8 mouse cellular contexts compared by ENCODE assay signal in genomic region chr17:24426471-24427169, GRCm38 (mm10). TPM values are rescaled to one million over a fixed set of nuclear protein-coding genes. Genes with fewer than 3 reads are reported as not detected.
A peak's percentile ranks its signal among the peaks of the same experiment; 100 is the strongest.
DNase-seq lines count a peak whose midpoint lies in the region; ATAC-seq and TF ChIP-seq lines count a peak whose summit lies in the region.

TSS of gene Eci1 (plus strand) at chr17:24426641.

- peak; percentile 98 for ATAC-seq in heart, embryonic 15.5 days (replicated peaks; ENCODE audit: insufficient number of reproducible peaks, insufficient read depth, low FRiP score, low read depth)
- ATAC-seq in liver, embryonic 14.5 days (ENCODE audit: insufficient read depth): peak; percentile 96
- ATAC-seq in neural tube, embryonic 11.5 days (ENCODE audit: insufficient read depth, low FRiP score, low TSS enrichment): peak; percentile 99
- ATAC-seq in stomach, postnatal 0 days (ENCODE audit: low FRiP score, low TSS enrichment): peak; percentile 97

- peaks cover 64% of the 10 kb centered on the region for H3K36me3 ChIP-seq in forebrain, embryonic 10.5 days (replicated peaks)
- H3K36me3 ChIP-seq in heart, embryonic 15.5 days: peaks cover 35% of the 10 kb centered on the region
- H3K36me3 ChIP-seq in liver, embryonic 14.5 days (replicated peaks; ENCODE audit: control insufficient read depth, insufficient read depth, low read depth): peaks cover 38% of the 10 kb centered on the region
- H3K36me3 ChIP-seq in neural tube, embryonic 11.5 days (ENCODE audit: control insufficient read depth, insufficient read depth, low read length): peaks cover 16% of the 10 kb centered on the region
- H3K36me3 ChIP-seq in stomach, postnatal 0 days (ENCODE audit: control insufficient read depth, insufficient read depth, low read length): peaks cover 22% of the 10 kb centered on the region

- no peaks in the 10 kb centered on the region for H3K9me3 ChIP-seq in forebrain, embryonic 10.5 days
- H3K9me3 ChIP-seq in heart, embryonic 15.5 days (replicated peaks): no peaks in the 10 kb centered on the region
- no peaks in the 10 kb centered on the region for H3K9me3 ChIP-seq in liver, embryonic 14.5 days (ENCODE audit: control insufficient read depth, low read length)
- H3K9me3 ChIP-seq in neural tube, embryonic 11.5 days (ENCODE audit: control insufficient read depth, low read length): no peaks in the 10 kb centered on the region
- no peaks in the 10 kb centered on the region for H3K9me3 ChIP-seq in stomach, postnatal 0 days (ENCODE audit: control insufficient read depth, low read length)

- H3K9ac ChIP-seq in heart, embryonic 15.5 days: peak within 1 kb of the TSS; percentile 87
- peak within 1 kb of the TSS; percentile 56 for H3K9ac ChIP-seq in liver, embryonic 14.5 days (replicated peaks)
- H3K9ac ChIP-seq in neural tube, embryonic 11.5 days (ENCODE audit: low read length): peak within 1 kb of the TSS; percentile 90
- peak within 1 kb of the TSS; percentile 90 for H3K9ac ChIP-seq in stomach, postnatal 0 days (ENCODE audit: low read length)

- under 1% methylated on average over 48 of the region's 48 CpGs for WGBS in forebrain, embryonic 10.5 days
- under 1% methylated on average over 48 of the region's 48 CpGs for WGBS in heart, embryonic 15.5 days
- WGBS in liver, embryonic 14.5 days (ENCODE audit: insufficient replicate concordance): under 1% methylated on average over 48 of the region's 48 CpGs
- under 1% methylated on average over 48 of the region's 48 CpGs for WGBS in neural tube, embryonic 11.5 days
- 0% methylated on average over 43 of the region's 48 CpGs for WGBS in stomach, postnatal 0 days

- H3K27me3 ChIP-seq in forebrain, embryonic 10.5 days (ENCODE audit: poor library complexity, severe bottlenecking): no peaks in the 10 kb centered on the region
- H3K27me3 ChIP-seq in heart, embryonic 15.5 days: no peaks in the 10 kb centered on the region
- no peaks in the 10 kb centered on the region for H3K27me3 ChIP-seq in liver, embryonic 14.5 days (ENCODE audit: control insufficient read depth, insufficient read depth, low read length)
- no peaks in the 10 kb centered on the region for H3K27me3 ChIP-seq in neural tube, embryonic 11.5 days (ENCODE audit: control insufficient read depth, insufficient read depth, low read length)
- H3K27me3 ChIP-seq in stomach, postnatal 0 days (ENCODE audit: control insufficient read depth, insufficient read depth, low read length): no peaks in the 10 kb centered on the region

- H3K4me2 ChIP-seq in heart, embryonic 15.5 days: peak within 1 kb of the TSS; percentile 72
- H3K4me2 ChIP-seq in liver, embryonic 14.5 days (ENCODE audit: low read depth): peak within 1 kb of the TSS; percentile 95
- H3K4me2 ChIP-seq in neural tube, embryonic 11.5 days (ENCODE audit: low read depth): peak within 1 kb of the TSS; percentile 68
- peak within 1 kb of the TSS; percentile 66 for H3K4me2 ChIP-seq in stomach, postnatal 0 days (replicated peaks; ENCODE audit: low read depth)

- no peak for TF ChIP-seq CTCF in liver, embryonic 14.5 days (IDR thresholded peaks at IDR 0.05; ENCODE audit: low read depth)
- TF ChIP-seq CTCF in stomach, postnatal 0 days (IDR thresholded peaks at IDR 0.05; ENCODE audit: low read depth): no peak

- peak within 1 kb of the TSS; percentile 83 for H3K4me3 ChIP-seq in forebrain, embryonic 10.5 days
- H3K4me3 ChIP-seq in heart, embryonic 15.5 days: peak within 1 kb of the TSS; percentile 68
- H3K4me3 ChIP-seq in liver, embryonic 14.5 days (ENCODE audit: insufficient read depth in 1 of 2, low read depth in 2 of 2, low read length in 2 of 2): peak within 1 kb of the TSS; percentile 61 to 81
- peak within 1 kb of the TSS; percentile 70 for H3K4me3 ChIP-seq in neural tube, embryonic 11.5 days (ENCODE audit: low read depth, low read length)
- peak within 1 kb of the TSS; percentile 66 for H3K4me3 ChIP-seq in stomach, postnatal 0 days (ENCODE audit: low read depth, low read length)

- TF ChIP-seq EP300 in liver, embryonic 14.5 days (IDR thresholded peaks at IDR 0.05; ENCODE audit: low read depth): no peak
- TF ChIP-seq EP300 in stomach, postnatal 0 days (optimal IDR thresholded peaks at IDR 0.05): no peak

- H3K27ac ChIP-seq in forebrain, embryonic 10.5 days: peak within 1 kb of the TSS; percentile 98
- H3K27ac ChIP-seq in heart, embryonic 15.5 days: peak within 1 kb of the TSS; percentile 96
- H3K27ac ChIP-seq in liver, embryonic 14.5 days: peak within 1 kb of the TSS; percentile 32
- peak within 1 kb of the TSS; percentile 92 for H3K27ac ChIP-seq in neural tube, embryonic 11.5 days (ENCODE audit: low read depth, low read length)
- H3K27ac ChIP-seq in stomach, postnatal 0 days (replicated peaks): peak within 1 kb of the TSS; percentile 98

- H3K4me1 ChIP-seq in forebrain, embryonic 10.5 days: peaks cover 16% of the 10 kb centered on the region
- H3K4me1 ChIP-seq in heart, embryonic 15.5 days (replicated peaks): peaks cover 29% of the 10 kb centered on the region
- peaks cover 2 to 4% of the 10 kb centered on the region in 2 experiments; a peak in 2 of 4 replicates for H3K4me1 ChIP-seq in liver, embryonic 14.5 days (replicated peaks; ENCODE audit: control insufficient read depth in 2 of 2, insufficient read depth in 2 of 2, low read length in 1 of 2)
- H3K4me1 ChIP-seq in neural tube, embryonic 11.5 days (ENCODE audit: control insufficient read depth, insufficient read depth, low read length): peaks cover 4% of the 10 kb centered on the region; the same call in 1 of the 2 replicates
- no peaks in the 10 kb centered on the region; the same call in 1 of the 2 replicates for H3K4me1 ChIP-seq in stomach, postnatal 0 days (replicated peaks; ENCODE audit: control insufficient read depth, insufficient read depth)

- DNase-seq in CD8-positive naive resting alpha-beta T cell, adult 2 months (ENCODE audit: low read depth in 2 of 2, low spot score in 2 of 2): peak; percentile 58 to 65
- peak; percentile 87 for DNase-seq in c-Kit-positive CD71-negative TER-119-negative erythroid progenitor cells, embryonic 14.5 days (ENCODE audit: low read depth)
- DNase-seq in forebrain, embryonic 10.5 days (ENCODE audit: extremely low spot score, low spot score): peak; percentile 92
- peak; percentile 97 to 99 for DNase-seq in kidney, postnatal 25 days
- DNase-seq in liver, embryonic 14.5 days (ENCODE audit: low read depth in 3 of 3, low spot score in 3 of 3): peak; percentile 88 to 89 (median 88)
- peak; percentile 91 for DNase-seq in neural tube, embryonic 11.5 days (ENCODE audit: low spot score)
- DNase-seq in stomach, postnatal 0 days (ENCODE audit: low spot score): peak; percentile 98

RNA-seq across cellular contexts. Expression of gene Eci1, which starts in this region (rescaled TPM):
- 84.1 and 89.4 TPM in 2 replicates for polyA plus RNA-seq in forebrain, embryonic 10.5 days (2016; fragmentation: Nextera tagmentation; extraction: Ambion mirVana)
- 245 and 301 TPM in 2 replicates for polyA plus RNA-seq in heart, embryonic 15.5 days (2015; fragmentation: Nextera tagmentation; extraction: Ambion mirVana)
- 42.3 and 48.3 TPM in 2 replicates for polyA plus RNA-seq in liver, embryonic 14.5 days (2012; rRNA removed)
- 56.4 and 64.7 TPM in 2 replicates for polyA plus RNA-seq in liver, embryonic 14.5 days (2014; fragmentation: Nextera tagmentation; extraction: Ambion mirVana)
- 54.1 and 61.5 TPM in 2 replicates for polyA plus RNA-seq in neural tube, embryonic 11.5 days (2014; fragmentation: Nextera tagmentation; extraction: Ambion mirVana)
- polyA plus RNA-seq in stomach, postnatal 0 days (2015; fragmentation: Nextera tagmentation; extraction: Ambion mirVana): 250 and 263 TPM in 2 replicates

Comparison
In these comparisons a context has a peak if more than half of its experiments do, and no peak if none do; other contexts are left out.
1. Peak in every context shown above with its lines: DNase-seq, ATAC-seq, H3K4me3 ChIP-seq and H3K27ac ChIP-seq.
2. H3K27ac ChIP-seq: peak in every context shown above with its lines; median percentile 98 in forebrain, embryonic 10.5 days; 98 in stomach, postnatal 0 days; 96 in heart, embryonic 15.5 days; 92 in neural tube, embryonic 11.5 days; 32 in liver, embryonic 14.5 days.